In the genomic region with DNA sequence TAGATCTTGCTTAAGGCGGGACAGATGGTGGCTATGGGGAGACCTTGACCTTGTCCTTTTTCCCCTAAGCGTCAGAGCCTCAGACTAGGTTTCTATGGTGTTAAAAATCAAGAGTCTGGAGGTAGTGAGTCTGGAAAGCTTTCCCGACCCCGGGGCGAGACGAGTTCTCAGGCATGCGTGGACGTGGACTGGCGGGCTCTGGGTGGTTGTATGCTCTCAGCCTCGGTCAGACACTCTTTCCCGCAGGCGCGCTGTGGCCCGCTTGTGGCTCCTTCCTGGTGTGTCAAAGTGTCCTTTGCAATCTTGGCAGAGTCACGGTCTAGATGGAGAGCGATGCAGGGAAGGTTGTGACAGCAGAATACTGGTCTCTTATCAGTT, we compare ENCODE assay signal across 9 mouse cellular contexts. TPM values are rescaled to one million over a fixed set of nuclear protein-coding genes. Genes with fewer than 3 reads are reported as not detected.
DNase-seq lines count a peak whose midpoint lies in the region; ATAC-seq lines count a peak whose summit lies in the region.
"Had no signal": no experiment of that assay in that cellular context is flagged by ENCODE, and none has a peak within 500 bp of the region (broad histone marks: within the 10 kb centered on the region; RNA-seq: fewer than 3 reads in every experiment).

No protein-coding gene starts in this region.

- H3K4me1 ChIP-seq in embryonic facial prominence, embryonic 15.5 days = peaks cover 41% of the 10 kb centered on the region
- H3K4me1 ChIP-seq in hindbrain, embryonic 13.5 days (replicated peaks) = peaks cover 52% of the 10 kb centered on the region
- peaks cover 47% of the 10 kb centered on the region for H3K4me1 ChIP-seq in limb, embryonic 15.5 days
- peaks cover 21% of the 10 kb centered on the region for H3K4me1 ChIP-seq in stomach, embryonic 16.5 days (ENCODE audit: control insufficient read depth, insufficient read depth, low read length)

- peak overlapping the region; percentile 45 for H3K4me3 ChIP-seq in embryonic facial prominence, embryonic 15.5 days (replicated peaks)
- peak overlapping the region; percentile 44; the same call in 1 of the 2 replicates for H3K4me3 ChIP-seq in hindbrain, embryonic 13.5 days
- H3K4me3 ChIP-seq in limb, embryonic 15.5 days = peak overlapping the region; percentile 47
- peak overlapping the region; percentile 55 for H3K4me3 ChIP-seq in stomach, embryonic 16.5 days (replicated peaks; ENCODE audit: low read length)
- H3K4me3 ChIP-seq: erythroblast, embryonic 14.5 days had no signal

- WGBS in embryonic facial prominence, embryonic 15.5 days = 5% methylated on average over 16 of the region's 16 CpGs
- WGBS in hindbrain, embryonic 13.5 days = 3% methylated on average over 16 of the region's 16 CpGs
- 7% methylated on average over 16 of the region's 16 CpGs for WGBS in limb, embryonic 15.5 days
- 3% methylated on average over 16 of the region's 16 CpGs for WGBS in stomach, embryonic 16.5 days

- no peaks in the 10 kb centered on the region for H3K9me3 ChIP-seq in embryonic facial prominence, embryonic 15.5 days (replicated peaks)
- no peaks in the 10 kb centered on the region for H3K9me3 ChIP-seq in hindbrain, embryonic 13.5 days
- H3K9me3 ChIP-seq in limb, embryonic 15.5 days = no peaks in the 10 kb centered on the region
- H3K9me3 ChIP-seq in stomach, embryonic 16.5 days (replicated peaks; ENCODE audit: control insufficient read depth, low read length) = no peaks in the 10 kb centered on the region

- H3K4me2 ChIP-seq in embryonic facial prominence, embryonic 15.5 days (replicated peaks) = peak overlapping the region; percentile 90
- H3K4me2 ChIP-seq in hindbrain, embryonic 13.5 days = peak overlapping the region; percentile 81
- H3K4me2 ChIP-seq in limb, embryonic 15.5 days = peak overlapping the region; percentile 87
- peak overlapping the region; percentile 93 for H3K4me2 ChIP-seq in stomach, embryonic 16.5 days (ENCODE audit: low read depth, low read length)

- no peak overlapping the region for H3K9ac ChIP-seq in embryonic facial prominence, embryonic 15.5 days
- peak overlapping the region; percentile 70; the same call in 1 of the 2 replicates for H3K9ac ChIP-seq in hindbrain, embryonic 13.5 days
- H3K9ac ChIP-seq in limb, embryonic 15.5 days = no peak overlapping the region
- H3K9ac ChIP-seq in stomach, embryonic 16.5 days (ENCODE audit: low read length) = peak overlapping the region; percentile 60; the same call in 1 of the 2 replicates

- H3K27ac ChIP-seq in embryonic facial prominence, embryonic 15.5 days (replicated peaks) = no peak overlapping the region
- H3K27ac ChIP-seq in hindbrain, embryonic 13.5 days = no peak overlapping the region
- H3K27ac ChIP-seq in limb, embryonic 15.5 days = no peak overlapping the region
- no peak overlapping the region for H3K27ac ChIP-seq in stomach, embryonic 16.5 days (ENCODE audit: low read length)

- peaks cover 72% of the 10 kb centered on the region for H3K27me3 ChIP-seq in embryonic facial prominence, embryonic 15.5 days
- peaks cover 72% of the 10 kb centered on the region for H3K27me3 ChIP-seq in hindbrain, embryonic 13.5 days
- H3K27me3 ChIP-seq in limb, embryonic 15.5 days = peaks cover 82% of the 10 kb centered on the region
- H3K27me3 ChIP-seq in stomach, embryonic 16.5 days (ENCODE audit: control insufficient read depth, insufficient read depth, low read length) = peaks cover 56% of the 10 kb centered on the region

- H3K36me3 ChIP-seq in embryonic facial prominence, embryonic 15.5 days = no peaks in the 10 kb centered on the region
- H3K36me3 ChIP-seq in hindbrain, embryonic 13.5 days = no peaks in the 10 kb centered on the region
- no peaks in the 10 kb centered on the region for H3K36me3 ChIP-seq in limb, embryonic 15.5 days
- no peaks in the 10 kb centered on the region for H3K36me3 ChIP-seq in stomach, embryonic 16.5 days (ENCODE audit: control insufficient read depth, insufficient read depth, low read length)

- no peak for DNase-seq in frontal cortex, adult 2 months (ENCODE audit: extremely low spot score in 1 of 2, low spot score in 1 of 2)
- DNase-seq in frontal cortex, postnatal 10 days (ENCODE audit: low spot score in 2 of 2) = no peak
- DNase-seq in layer of hippocampus, postnatal 36 days = no peak

- 0 out of 2 replicates have a peak, but pooled peaks have one; percentile 36 for ATAC-seq in frontal cortex, adult (ENCODE audit: low TSS enrichment)
- no peak for ATAC-seq in embryonic facial prominence, embryonic 15.5 days (ENCODE audit: insufficient number of reproducible peaks, low FRiP score, low TSS enrichment, low read depth)
- no peak for ATAC-seq in hindbrain, embryonic 13.5 days (ENCODE audit: low FRiP score)
- no peak for ATAC-seq in limb, embryonic 15.5 days (ENCODE audit: insufficient number of reproducible peaks, low FRiP score, low TSS enrichment, low read depth)
- no peak for ATAC-seq in stomach, embryonic 16.5 days (ENCODE audit: insufficient read depth, low FRiP score)

RNA-seq across cellular contexts. Expression of gene Esrrg, which starts 1.3 kb away (rescaled TPM):
- 13.1 and 13.9 TPM in 2 replicates for polyA plus RNA-seq in frontal cortex, adult 2 months (2012; rRNA removed)
- polyA plus RNA-seq in embryonic facial prominence, embryonic 15.5 days (2015; fragmentation: Nextera tagmentation; extraction: Ambion mirVana) = 1.0 and 1.1 TPM in 2 replicates
- polyA plus RNA-seq in hindbrain, embryonic 13.5 days (2015; fragmentation: Nextera tagmentation; extraction: Ambion mirVana) = 28.4 and 28.9 TPM in 2 replicates
- 1.8 TPM in 2 replicates for polyA plus RNA-seq in limb, embryonic 15.5 days (2015; fragmentation: Nextera tagmentation; extraction: Ambion mirVana)
- 10.7 and 12.4 TPM in 2 replicates for polyA plus RNA-seq in stomach, embryonic 16.5 days (2015; fragmentation: Nextera tagmentation; extraction: Ambion mirVana)
- 10 to 100 TPM; 13.7 to 14.0 TPM for total RNA-seq in layer of hippocampus, postnatal 36 days (2021)
- polyA plus RNA-seq: erythroblast, embryonic 14.5 days had no signal

Comparison
In these comparisons a context has a peak if more than half of its experiments do, and no peak if none do; other contexts are left out.
1. H3K9ac ChIP-seq: peak in hindbrain, embryonic 13.5 days (single experiment) and stomach, embryonic 16.5 days (single experiment); none in embryonic facial prominence, embryonic 15.5 days (single experiment) and limb, embryonic 15.5 days (single experiment).
2. Peak in every context shown above with its lines, with median percentiles within 50 percentile points of each other: H3K4me2 ChIP-seq and H3K4me3 ChIP-seq.